Mouse (Mus musculus) heart, adult 2 months (tissue): ENCODE measurements at regions not wholly inside any gene's neighbourhood (a gene's known extent, or its start where the extent isn't known, plus 50 kb on each side); places are given as distances from the start of the nearest gene placed in this dataset.

ENCODE experiments used
- DNase-seq, 2 experiments: peaks; one replicate each; pipeline ENCODE4 v3.0.0; 2021
- H3K27ac ChIP-seq: fragments of 200-600 bp; 2 replicates; pipeline ENCODE4 v1.8.1; 2022
- H3K27me3 ChIP-seq: fragments of 200-500 bp; 2 replicates; pipeline ENCODE4 v1.6.1; 2012; ENCODE audit warnings: mild to moderate bottlenecking, low read length, inconsistent platforms, mixed read lengths; ENCODE audit not compliant: control insufficient read depth, insufficient read depth
- H3K36me3 ChIP-seq: fragments of 200-500 bp; 2 replicates; pipeline ENCODE4 v1.6.1; 2012; ENCODE audit warnings: low read length, inconsistent platforms; ENCODE audit not compliant: control insufficient read depth, insufficient read depth
- H3K4me1 ChIP-seq: fragments of 200-500 bp; 2 replicates; pipeline ENCODE4 v1.6.1; 2011; ENCODE audit warnings: low read length; ENCODE audit not compliant: control insufficient read depth, insufficient read depth
- H3K4me3 ChIP-seq: fragments of 200-600 bp; 2 replicates; pipeline ENCODE4 v1.8.1; 2022
- H3K79me2 ChIP-seq: fragments of 200-500 bp; replicated peaks from 2 replicates; pipeline ENCODE4 v1.6.1; 2012; ENCODE audit warnings: mild to moderate bottlenecking, inconsistent platforms, low read length, moderate library complexity, mixed read lengths; ENCODE audit not compliant: control insufficient read depth, insufficient read depth
- H3K9ac ChIP-seq: fragments of 200-500 bp; 2 replicates; pipeline ENCODE4 v1.6.1; 2012; ENCODE audit warnings: low read depth, mild to moderate bottlenecking, control low read depth, inconsistent platforms, low read length, mixed read lengths
- CTCF ChIP-seq: fragments of 200-600 bp; IDR thresholded peaks from 2 replicates; pipeline ENCODE4 v1.8.1; 2022; ENCODE audit warnings: antibody characterized with exemption, mild to moderate bottlenecking, moderate library complexity
- EP300 ChIP-seq: fragments of 200-500 bp; IDR thresholded peaks from 2 replicates; pipeline ENCODE4 v1.6.1; 2011; ENCODE audit warnings: low read depth, low read length, control low read depth; ENCODE audit not compliant: insufficient read depth
- POLR2A ChIP-seq: fragments of 200-500 bp; IDR thresholded peaks from 2 replicates; pipeline ENCODE4 v1.6.1; 2011; ENCODE audit warnings: mild to moderate bottlenecking, low read depth, low read length, control low read depth; ENCODE audit not compliant: insufficient read depth
- WGBS: fragments of 180-500 bp; shearing (Covaris S2); methylation state at CpG from one replicate; pipeline ENCODE4 v1.1.7; 2018; 5-methylcytosine and 5-hydroxymethylcytosine counted together
- intact Hi-C: fragments of 180-260 bp; cut with DNase I; formaldehyde crosslinking; loops from one replicate; pipeline ENCODE4 v1.15.1; 2025

- no peaks in the 10 kb centered on the region for H3K4me1 ChIP-seq
- intact Hi-C loops = no loop called here
- H3K36me3 ChIP-seq = no peaks in the 10 kb centered on the region
- H3K9ac ChIP-seq = no peak overlapping the region
- DNase-seq = no peak
- H3K27ac ChIP-seq = no peak overlapping the region
- 32% methylated on average over 11 of the region's 11 CpGs for WGBS
- no peak for TF ChIP-seq EP300
- peak; percentile 22; the same call in 1 of the 2 replicates for TF ChIP-seq CTCF
- H3K27me3 ChIP-seq = 0 out of 2 replicates have a peak, but pooled peaks cover 3% of the 10 kb centered on the region
- H3K4me3 ChIP-seq = no peak overlapping the region
- no peaks in the 10 kb centered on the region for H3K79me2 ChIP-seq
These were observed 89.9 kb upstream of the Bnip2 start for GRCm38 (mm10) chr9:69899371-69899770.

GRCm38 (mm10) chr9:69900871-69901270 is 88.4 kb upstream of the Bnip2 start:
- DNase-seq = no peak
- Histone ChIP-seq H3K79me2 (no peaks in the 10 kb centered on the region), H3K9ac (no peak overlapping the region), H3K4me3 (no peak overlapping the region), H3K4me1 (no peaks in the 10 kb centered on the region), H3K36me3 (no peaks in the 10 kb centered on the region), H3K27ac (no peak overlapping the region), H3K27me3 (0 out of 2 replicates have a peak, but pooled peaks cover 3% of the 10 kb centered on the region)
- TF ChIP-seq POLR2A = no peak
- TF ChIP-seq CTCF = no peak
- no peak for TF ChIP-seq EP300
- WGBS = 45% methylated on average over 6 of the region's 6 CpGs
- intact Hi-C loops = no loop called here

DNA sequence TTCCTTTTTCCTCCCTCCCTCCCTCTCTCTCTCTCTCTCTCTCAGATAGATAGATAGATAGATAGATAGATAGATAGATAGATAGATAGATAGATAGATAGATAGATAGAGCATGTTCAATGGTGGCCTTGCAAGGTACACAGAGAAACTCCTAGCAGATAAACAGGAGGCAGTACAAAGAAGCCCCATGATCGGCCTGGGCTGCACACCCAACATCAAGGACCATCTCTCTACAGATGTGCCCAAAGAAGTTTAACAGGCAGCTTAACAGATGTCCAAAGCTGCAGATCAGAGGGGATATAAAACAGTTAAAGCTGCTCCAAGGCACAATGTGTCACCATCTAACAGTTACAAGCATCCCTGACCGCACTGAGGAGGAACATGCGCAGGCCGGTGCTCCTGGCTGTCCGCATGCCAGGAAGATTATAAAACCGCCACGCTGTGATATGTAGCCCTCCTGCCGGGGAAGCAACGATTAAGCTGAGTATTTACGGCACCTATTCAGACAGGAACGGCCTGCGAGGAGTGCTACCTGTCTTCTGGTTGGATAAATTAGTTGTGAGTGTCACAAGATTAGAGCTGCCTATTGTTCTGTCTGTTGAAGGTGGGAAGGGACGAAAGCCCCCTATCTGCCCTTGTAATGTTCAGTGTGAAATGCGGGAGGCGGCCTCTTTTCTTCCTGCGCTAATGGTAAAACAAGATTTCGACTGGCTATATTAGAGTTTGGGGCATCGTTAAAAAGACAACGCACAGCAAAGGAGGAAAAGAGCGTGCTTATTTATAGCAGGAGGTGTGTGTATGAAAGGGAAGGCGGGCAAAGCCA is 81.9 kb upstream of the Bnip2 start:
- Histone ChIP-seq H3K36me3 (no peaks in the 10 kb centered on the region), H3K4me1 (no peaks in the 10 kb centered on the region), H3K27me3 (peaks cover 2% of the 10 kb centered on the region; the same call in 1 of the 2 replicates), H3K4me3 (no peak overlapping the region), H3K9ac (no peak overlapping the region), H3K27ac (no peak overlapping the region), H3K79me2 (no peaks in the 10 kb centered on the region)
- intact Hi-C loops = no loop called here
- no peak for DNase-seq
- TF ChIP-seq EP300 (no peak), CTCF (no peak), POLR2A (no peak)
- 33% methylated on average over 21 of the region's 21 CpGs for WGBS

- H3K27ac ChIP-seq = no peak overlapping the region
- TF ChIP-seq POLR2A (no peak), CTCF (no peak), EP300 (no peak)
- intact Hi-C loops = no loop called here
- no peak for DNase-seq
- no peak overlapping the region for H3K9ac ChIP-seq
- WGBS = 51% methylated on average over 4 of the region's 4 CpGs
- no peaks in the 10 kb centered on the region for H3K4me1 ChIP-seq
- H3K4me3 ChIP-seq = no peak overlapping the region
- H3K36me3 ChIP-seq = no peaks in the 10 kb centered on the region
- no peaks in the 10 kb centered on the region for H3K79me2 ChIP-seq
- H3K27me3 ChIP-seq = peaks cover 2% of the 10 kb centered on the region; the same call in 1 of the 2 replicates
These were observed 78.6 kb upstream of the Bnip2 start for GRCm38 (mm10) chr9:69910621-69911020.

DNA sequence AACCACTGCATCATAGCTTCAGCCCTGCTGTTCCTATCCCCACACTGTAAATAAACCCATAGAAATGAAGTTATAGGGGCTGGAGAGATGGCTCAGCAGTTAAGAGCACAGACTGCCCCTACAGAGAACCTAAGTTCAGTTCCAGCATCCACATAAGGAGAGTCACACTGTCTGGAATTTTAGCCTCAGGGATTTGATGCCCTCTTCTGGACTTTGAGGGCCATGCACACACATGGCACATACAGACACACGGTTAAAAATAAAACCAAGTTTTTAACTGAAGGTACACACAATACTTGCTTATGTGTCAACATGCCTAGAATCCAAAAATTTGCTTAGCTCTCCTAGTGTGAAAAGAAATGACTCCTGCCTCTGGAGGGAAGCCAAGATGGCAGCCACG is 61.1 kb upstream of the Bnip2 start:
- Histone ChIP-seq H3K4me1 (no peaks in the 10 kb centered on the region), H3K9ac (no peak overlapping the region), H3K4me3 (no peak overlapping the region), H3K27me3 (no peaks in the 10 kb centered on the region), H3K36me3 (no peaks in the 10 kb centered on the region), H3K27ac (no peak overlapping the region), H3K79me2 (no peaks in the 10 kb centered on the region)
- 67% methylated on average over 2 of the region's 2 CpGs for WGBS
- intact Hi-C loops = no loop called here
- no peak for TF ChIP-seq POLR2A
- TF ChIP-seq EP300 = no peak
- no peak for TF ChIP-seq CTCF
- DNase-seq = no peak

DNA sequence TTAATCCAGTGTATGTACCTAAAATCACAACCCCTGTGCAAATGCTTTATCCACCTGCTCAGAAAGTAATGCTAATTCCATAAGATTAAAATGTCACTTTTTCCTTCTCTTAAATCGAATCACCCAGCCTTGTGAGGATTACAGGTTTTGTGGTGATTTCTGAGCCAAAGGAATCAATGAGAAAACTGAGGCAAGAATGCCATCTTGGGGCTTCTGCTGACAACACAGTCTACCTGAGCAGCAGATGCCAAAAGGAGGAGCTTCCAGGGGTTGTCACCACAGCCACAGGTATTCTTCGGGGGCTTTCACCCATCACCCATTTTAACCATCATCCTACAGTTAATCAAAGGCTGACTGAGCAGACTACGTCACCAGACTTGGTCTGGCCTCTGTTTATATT is 51.4 kb upstream of the Bnip2 start:
- intact Hi-C loops = no loop called here
- TF ChIP-seq POLR2A (no peak), CTCF (no peak), EP300 (no peak)
- no peaks in the 10 kb centered on the region for H3K27me3 ChIP-seq
- DNase-seq = no peak
- H3K27ac ChIP-seq = no peak overlapping the region
- H3K4me3 ChIP-seq = no peak overlapping the region
- no peak overlapping the region for H3K9ac ChIP-seq
- H3K36me3 ChIP-seq = no peaks in the 10 kb centered on the region
- no peaks in the 10 kb centered on the region for H3K79me2 ChIP-seq
- no peaks in the 10 kb centered on the region for H3K4me1 ChIP-seq
- WGBS = 70% methylated on average over 3 of the region's 3 CpGs
